Mouse (Mus musculus): ENCODE measurements around the gene Vmn2r97. TPM values are rescaled to one million over a fixed set of nuclear protein-coding genes. Genes with fewer than 3 reads are reported as not detected.
"Not testable (repeated sequence)": the region's sequence is repeated elsewhere in the genome, so short reads cannot be mapped to it uniquely, and the experiment has no call there.

The Vmn2r97 gene
- polyA plus RNA-seq (2017; shearing (Covaris generic)) = 1 to 10 TPM; 4.2 to 7.0 TPM

DNA sequence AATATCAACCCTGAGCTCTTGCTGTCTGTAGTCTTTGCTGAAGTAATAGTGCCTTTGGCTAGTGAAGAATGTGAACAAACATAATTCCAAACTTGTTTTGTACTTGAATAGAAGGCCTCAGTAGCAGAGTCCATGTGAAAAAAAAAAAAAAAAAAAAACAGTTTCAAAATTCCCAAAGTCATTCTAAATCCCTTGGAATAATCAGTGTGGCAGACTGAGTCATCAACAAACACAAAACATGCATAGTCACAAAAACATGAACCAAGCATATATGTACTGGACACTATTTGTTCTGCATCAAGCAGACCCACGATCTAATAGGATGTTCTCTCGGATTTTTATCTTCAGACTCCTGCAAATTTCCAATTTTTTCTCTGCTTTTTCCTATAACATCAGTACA lies at the start of gene Vmn2r97:
Gene Vmn2r97 (plus strand): TSS at position 301 of the 400 bp plus-strand sequence.
- not testable (repeated sequence) for ATAC-seq

DNA sequence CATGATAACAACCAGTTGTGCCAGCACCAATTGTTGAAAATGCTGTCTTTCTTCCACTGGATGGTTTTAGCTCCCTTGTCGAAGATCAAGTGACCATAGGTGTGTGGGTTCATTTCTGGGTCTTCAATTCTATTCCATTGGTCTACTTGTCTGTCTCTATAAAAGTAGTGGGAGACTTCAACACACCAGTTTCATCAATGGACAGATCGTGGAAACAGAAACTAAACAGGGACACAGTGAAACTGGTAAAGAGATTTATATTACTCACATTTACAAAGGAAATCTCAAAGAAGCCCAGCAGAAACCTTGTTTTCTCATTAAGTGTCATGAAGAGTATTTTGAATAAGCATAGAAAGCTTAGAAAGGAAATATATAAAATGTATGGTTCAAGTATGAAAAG lies 31.7 kb upstream of the Vmn2r97 start:
- ATAC-seq = not testable (repeated sequence)

DNA sequence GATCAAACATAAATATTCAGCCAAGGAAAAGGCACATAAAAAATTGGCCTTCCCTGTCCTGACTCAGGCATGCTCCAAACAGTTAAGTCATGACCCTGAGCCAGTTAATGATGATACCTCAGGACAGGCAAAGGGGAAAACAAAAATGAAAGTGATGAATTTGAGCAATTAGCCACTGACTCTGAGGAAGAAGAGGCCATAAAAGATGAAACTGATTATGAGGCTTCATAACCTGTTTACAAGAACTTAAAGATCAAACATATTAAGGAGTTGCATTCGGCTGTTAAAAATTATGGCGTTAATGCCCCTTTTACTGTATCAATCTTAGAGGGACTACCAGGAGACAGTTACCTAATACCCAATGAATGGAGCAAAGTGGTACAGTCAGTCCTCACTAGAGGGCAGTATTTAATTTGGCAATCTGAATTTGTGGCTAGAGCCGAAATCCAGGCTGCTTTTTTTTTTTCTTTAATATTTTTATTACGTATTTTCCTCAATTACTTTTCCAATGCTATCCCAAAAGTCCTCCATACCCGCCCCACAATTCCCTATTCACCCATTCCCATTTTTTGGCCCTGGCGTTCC lies 24.3 kb upstream of the Vmn2r97 start:
- ATAC-seq = peak; percentile 67

DNA sequence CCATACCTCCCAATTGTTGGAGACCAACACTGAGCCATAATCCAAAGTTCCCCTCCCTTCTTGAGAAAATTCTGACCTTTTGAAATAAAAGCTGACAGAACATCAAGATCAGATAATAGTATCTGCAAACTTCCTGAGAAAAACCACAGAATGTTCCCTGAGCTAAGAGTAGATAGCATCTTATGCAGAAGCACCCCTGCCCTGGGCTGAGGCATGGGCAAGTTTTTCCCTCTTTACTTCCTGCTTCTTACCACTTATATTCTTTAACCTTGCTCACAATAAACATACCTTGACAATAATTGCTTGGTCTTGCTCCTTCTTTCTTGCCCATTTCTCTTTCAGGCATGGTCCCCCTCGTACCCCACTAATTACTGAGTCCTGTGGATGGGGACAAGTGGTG lies 43.7 kb downstream of the Vmn2r97 start:
- ATAC-seq = peak; percentile 87

DNA sequence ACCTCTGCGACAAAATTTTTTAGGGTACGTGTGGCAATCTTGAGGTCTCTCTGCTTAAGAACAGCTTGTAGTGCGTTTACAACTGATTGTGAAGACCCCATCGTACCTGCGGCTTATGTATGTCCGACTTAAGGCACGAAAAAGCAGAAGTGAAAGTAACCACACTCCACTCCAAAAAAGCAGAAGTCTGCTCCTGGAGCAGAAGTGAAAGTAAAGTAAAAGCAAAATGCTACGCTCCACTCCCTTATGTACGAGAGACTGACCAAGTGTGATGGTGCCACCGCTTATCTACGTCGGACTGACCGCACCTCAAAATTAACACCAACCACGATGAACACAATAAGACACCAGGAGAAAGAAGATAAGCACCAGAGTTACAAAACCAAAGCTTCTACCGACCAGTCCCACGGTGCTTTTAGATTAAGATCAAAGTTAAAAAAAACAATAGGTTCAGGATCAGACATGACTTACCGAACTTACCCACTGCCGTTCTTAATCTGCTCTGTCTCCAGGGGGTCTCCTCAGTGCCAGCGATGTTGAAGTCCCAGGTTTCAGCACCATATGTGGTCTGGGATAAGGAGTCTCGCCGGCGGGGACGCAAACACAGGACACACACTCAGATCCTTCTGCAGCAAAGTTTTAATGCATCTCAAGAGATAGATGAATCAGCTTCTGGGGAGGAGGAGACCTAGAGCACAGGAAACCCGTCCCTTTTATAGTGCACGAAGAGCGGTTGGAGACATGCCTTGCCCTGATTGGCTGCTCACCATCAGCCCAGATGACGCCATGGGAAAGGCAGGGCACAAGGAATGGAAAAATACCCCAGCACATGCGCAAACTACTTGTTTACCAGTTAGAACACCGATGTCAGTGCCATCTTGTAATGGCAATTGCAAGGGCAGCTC lies 54.5 kb downstream of the Vmn2r97 start:
- ATAC-seq = peak; percentile 87

Other genes starting within 250 kb of the Vmn2r97 start
- not detected for gene Vmn2r98, start 139.2 kb downstream of the Vmn2r97 start, polyA plus RNA-seq (2017; shearing (Covaris generic))

Data from CD4-positive, CD25-positive, alpha-beta regulatory T cell, adult 4 months (primary cell).